Mouse (Mus musculus) cerebellum, adult 2 months (tissue): ENCODE measurements around the gene Rb1. TPM values are rescaled to one million over a fixed set of nuclear protein-coding genes. Genes with fewer than 3 reads are reported as not detected.

Experiments used
- DNase-seq, 2 experiments: peaks; one replicate each; pipeline ENCODE4 v3.0.0; 2021
- H3K27ac ChIP-seq: fragments of 200-500 bp; 2 replicates; pipeline ENCODE4 v1.5.1; 2012; ENCODE audit warnings: low read length, control low read depth, inconsistent platforms; ENCODE audit not compliant: insufficient read depth
- H3K27me3 ChIP-seq: fragments of 200-500 bp; 2 replicates; pipeline ENCODE4 v1.6.1; 2012; ENCODE audit warnings: inconsistent platforms, mild to moderate bottlenecking, low read length, moderate library complexity; ENCODE audit not compliant: control insufficient read depth, insufficient read depth
- H3K4me1 ChIP-seq: fragments of 200-500 bp; 2 replicates; pipeline ENCODE4 v1.6.1; 2011; ENCODE audit warnings: low read length; ENCODE audit not compliant: control insufficient read depth, insufficient read depth
- H3K4me3 ChIP-seq: fragments of 200-500 bp; replicated peaks from 2 replicates; pipeline ENCODE3; 2011; ENCODE audit warnings: mild to moderate bottlenecking, low read depth, low read length, control low read depth; ENCODE audit not compliant: insufficient read depth
- CTCF ChIP-seq: fragments of 200-500 bp; IDR thresholded peaks from 2 replicates; pipeline ENCODE4 v1.5.1; 2011; ENCODE audit warnings: low read depth, mild to moderate bottlenecking, control low read depth, low read length, moderate library complexity, borderline replicate concordance; ENCODE audit not compliant: insufficient read depth
- POLR2A ChIP-seq: fragments of 200-500 bp; IDR thresholded peaks from 2 replicates; pipeline ENCODE4 v1.6.1; 2011; ENCODE audit warnings: low read length, control low read depth, borderline replicate concordance; ENCODE audit not compliant: insufficient read depth
- WGBS: fragments of 180-500 bp; shearing (Covaris S2); methylation state at CpG from one replicate; pipeline ENCODE4 v1.1.7; 2018; 5-methylcytosine and 5-hydroxymethylcytosine counted together
- polyA plus RNA-seq: library from polyadenylated mRNA; depleted of rRNA; stranded (reverse); fragments of >200 nt; gene quantifications from 2 replicates; pipeline ENCODE4 v1.2.3, GENCODE M21; 2012

Rb1 gene
- polyA plus RNA-seq, 1 experiment: 21.2 TPM

DNA sequence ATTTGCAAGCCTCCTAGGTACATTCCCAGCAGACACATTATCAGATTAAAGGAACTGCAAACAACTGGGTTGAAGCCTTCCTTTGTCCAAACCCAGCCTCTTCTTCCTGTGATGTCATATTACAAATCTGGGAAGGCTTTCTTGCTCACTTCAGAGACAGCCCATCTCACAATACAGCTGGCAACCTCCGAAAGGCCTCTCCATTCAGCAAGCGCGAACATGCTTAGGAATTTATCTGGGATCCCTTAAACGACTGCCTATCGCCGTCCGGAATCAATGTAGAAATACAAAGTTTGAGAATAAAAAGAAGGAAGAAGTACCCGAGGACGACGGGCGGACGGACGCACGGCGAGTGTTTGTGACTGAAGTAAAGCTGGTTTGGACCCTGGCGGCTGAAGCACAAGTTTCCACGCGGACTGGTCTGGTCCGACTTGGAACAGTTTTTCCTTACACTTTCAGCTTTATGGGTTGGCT, 87.7 kb downstream of the Rb1 start, which contains the start of gene Lpar6:
TSS of gene Lpar6 (plus strand) at position 48 of the 474 bp plus-strand sequence.
- Histone ChIP-seq H3K27me3 (no peaks in the 10 kb centered on the region), H3K27ac (peak within 1 kb of the TSS; percentile 41; the same call in 1 of the 2 replicates), H3K4me1 (no peaks in the 10 kb centered on the region), H3K4me3 (peak within 1 kb of the TSS; percentile 62)
- WGBS: 24% methylated on average over 19 of the region's 19 CpGs
- TF ChIP-seq CTCF (no peak), POLR2A (no peak)
- peak in 1 of 2 experiments; percentile 17 for DNase-seq

DNA sequence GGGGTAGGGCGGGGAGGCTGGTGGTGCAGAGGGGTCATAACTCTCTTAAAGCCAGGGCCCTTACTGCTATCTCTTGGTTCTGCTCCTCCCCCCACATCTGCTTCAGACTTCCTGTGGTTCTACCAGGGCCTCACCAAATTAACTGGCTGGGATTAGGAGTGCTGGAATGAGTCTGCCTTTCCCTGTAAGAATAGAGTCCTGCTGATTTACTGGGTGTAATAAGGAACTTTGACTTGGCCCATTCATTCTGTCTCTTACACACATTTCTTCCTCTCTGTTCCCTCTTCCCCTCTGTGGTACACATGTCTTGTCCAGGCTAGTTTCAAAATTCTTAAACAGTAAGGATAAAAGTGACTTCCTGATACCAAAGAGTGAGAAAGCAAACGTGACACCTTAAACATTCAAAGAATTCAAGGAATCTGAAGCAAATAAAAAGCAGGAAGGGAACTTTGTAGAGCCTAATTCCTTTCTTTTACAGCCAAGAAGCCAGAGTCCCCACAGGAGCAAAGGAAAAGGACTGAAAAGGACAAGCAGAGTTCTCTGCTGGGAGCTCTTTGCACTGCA, 91.1 kb downstream of the Rb1 start:
- no peak for DNase-seq
- no peaks in the 10 kb centered on the region for H3K4me1 ChIP-seq
- no peaks in the 10 kb centered on the region for H3K27me3 ChIP-seq
- WGBS: 56% methylated on average over 2 of the region's 2 CpGs
- no peak overlapping the region for H3K4me3 ChIP-seq
- TF ChIP-seq CTCF (no peak), POLR2A (no peak)
- no peak overlapping the region for H3K27ac ChIP-seq

DNA sequence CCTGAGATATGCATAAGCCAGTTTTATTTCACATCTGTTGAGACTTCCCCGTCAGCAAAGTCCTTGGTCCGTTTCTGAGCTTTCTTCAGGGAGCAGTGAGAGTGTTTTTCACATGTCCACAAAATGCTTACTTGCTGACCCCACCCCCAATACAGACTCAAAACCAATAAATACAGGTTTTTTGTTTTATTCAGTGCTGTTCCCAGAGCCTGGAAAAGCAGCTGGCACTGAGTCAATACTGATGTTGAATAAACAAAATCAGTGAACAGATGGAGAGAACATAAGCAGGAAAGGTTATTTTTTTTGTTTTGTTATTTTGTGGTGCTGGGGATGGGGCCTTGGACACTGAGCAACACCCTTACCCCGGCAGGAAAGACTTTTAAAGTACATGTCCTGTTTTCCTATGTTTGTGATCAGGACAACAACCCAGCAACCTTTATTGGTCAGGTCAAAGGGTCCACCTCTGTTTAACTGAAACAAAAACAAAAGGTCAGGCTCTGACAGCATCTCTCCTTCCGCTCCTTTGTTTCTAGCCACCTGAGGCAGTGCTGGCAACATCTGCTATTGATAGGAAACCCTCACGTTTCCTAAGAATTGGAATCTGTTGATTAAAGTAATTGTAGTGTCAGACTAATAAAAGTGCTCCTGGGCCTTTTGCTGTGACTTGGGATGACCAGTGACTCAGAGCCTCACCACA, 94.2 kb downstream of the Rb1 start:
- Histone ChIP-seq H3K27ac (no peak overlapping the region), H3K27me3 (no peaks in the 10 kb centered on the region), H3K4me3 (no peak overlapping the region), H3K4me1 (peaks cover 1% of the 10 kb centered on the region)
- TF ChIP-seq CTCF (no peak), POLR2A (no peak)
- DNase-seq: no peak
- 60% methylated on average over 5 of the region's 5 CpGs for WGBS

DNA sequence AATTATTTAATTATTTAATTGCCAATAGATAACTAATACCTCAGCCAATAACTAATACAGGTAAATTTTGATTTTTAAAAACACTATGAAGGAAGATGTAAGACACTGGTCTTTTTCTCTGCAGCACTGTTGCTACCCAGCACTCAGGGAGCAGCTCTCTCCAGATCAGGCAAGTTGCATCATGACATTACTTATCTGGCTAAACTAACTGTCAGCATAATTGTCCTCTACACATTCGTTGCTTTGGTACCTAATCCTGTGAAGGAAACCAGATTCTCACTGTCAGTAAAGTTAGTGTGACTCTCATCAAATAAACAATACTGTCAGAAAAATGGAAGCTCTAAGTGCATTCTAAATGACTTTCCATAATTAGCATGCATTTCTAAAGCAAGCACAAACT, 98.8 kb downstream of the Rb1 start:
- H3K4me3 ChIP-seq: no peak overlapping the region
- 33% methylated on average over 1 of the region's 1 CpGs for WGBS
- H3K27ac ChIP-seq: no peak overlapping the region
- H3K4me1 ChIP-seq: peaks cover 4% of the 10 kb centered on the region
- H3K27me3 ChIP-seq: no peaks in the 10 kb centered on the region
- DNase-seq: no peak
- no peak for TF ChIP-seq CTCF
- no peak for TF ChIP-seq POLR2A

DNA sequence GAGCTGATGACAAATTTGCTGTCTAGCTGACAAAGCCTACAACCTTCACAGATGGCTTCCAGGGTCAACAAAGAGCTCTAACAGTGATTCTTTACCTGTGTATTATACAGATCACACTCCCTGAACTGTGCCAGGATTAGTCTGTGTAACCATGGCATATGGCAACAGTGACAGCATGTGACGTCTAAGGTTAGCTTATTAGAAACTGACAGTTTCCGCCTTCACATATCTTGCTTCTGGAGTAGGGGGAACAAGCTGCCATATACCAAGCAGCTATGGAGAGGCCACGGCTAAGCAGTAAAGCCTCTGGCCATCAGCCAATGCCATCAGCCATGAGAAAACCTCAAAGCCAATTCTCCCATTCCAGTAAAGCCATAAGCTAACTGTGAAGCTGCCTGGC, 99.3 kb downstream of the Rb1 start:
- no peak for TF ChIP-seq CTCF
- no peak for TF ChIP-seq POLR2A
- no peaks in the 10 kb centered on the region for H3K27me3 ChIP-seq
- peak overlapping the region; percentile 50; the same call in 1 of the 2 replicates for H3K27ac ChIP-seq
- no peak overlapping the region for H3K4me3 ChIP-seq
- H3K4me1 ChIP-seq: peaks cover 4% of the 10 kb centered on the region
- peak; percentile 30 to 57 for DNase-seq
- WGBS: 24% methylated on average over 3 of the region's 3 CpGs

DNA sequence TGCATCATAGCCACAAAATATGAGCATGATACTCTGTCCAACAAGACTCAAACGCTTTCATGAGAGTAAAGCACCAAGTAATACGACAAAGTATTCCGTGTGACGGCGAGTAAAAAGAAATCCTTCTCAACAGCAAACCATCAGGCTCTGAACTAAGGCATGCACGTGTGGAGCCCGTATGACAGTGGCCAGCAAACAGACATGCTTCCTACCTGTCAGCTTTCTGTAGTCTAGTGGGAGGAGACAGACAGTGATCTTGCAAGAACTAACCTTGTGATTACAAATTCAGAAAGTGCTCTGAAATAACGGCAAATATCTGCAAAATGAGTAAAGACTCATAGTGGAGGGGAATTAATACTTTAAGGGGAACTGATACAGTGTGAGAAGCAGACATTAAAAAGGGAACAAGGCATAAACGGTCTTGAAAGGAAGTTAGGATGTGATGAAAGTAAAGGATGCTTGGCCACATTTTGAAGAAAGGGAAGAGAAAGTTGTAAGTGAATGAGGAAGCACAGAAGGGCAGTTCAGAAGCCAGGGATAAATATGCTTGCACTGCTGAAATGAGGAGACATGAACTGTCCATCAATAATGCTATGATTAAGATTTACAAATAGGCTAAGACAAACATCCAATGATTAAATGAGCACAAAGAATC, 103.2 kb downstream of the Rb1 start:
- Histone ChIP-seq H3K4me1 (peaks cover 5% of the 10 kb centered on the region), H3K27me3 (no peaks in the 10 kb centered on the region), H3K4me3 (no peak overlapping the region), H3K27ac (no peak overlapping the region)
- 92% methylated on average over 9 of the region's 9 CpGs for WGBS
- DNase-seq: no peak
- TF ChIP-seq POLR2A: no peak
- TF ChIP-seq CTCF: no peak

DNA sequence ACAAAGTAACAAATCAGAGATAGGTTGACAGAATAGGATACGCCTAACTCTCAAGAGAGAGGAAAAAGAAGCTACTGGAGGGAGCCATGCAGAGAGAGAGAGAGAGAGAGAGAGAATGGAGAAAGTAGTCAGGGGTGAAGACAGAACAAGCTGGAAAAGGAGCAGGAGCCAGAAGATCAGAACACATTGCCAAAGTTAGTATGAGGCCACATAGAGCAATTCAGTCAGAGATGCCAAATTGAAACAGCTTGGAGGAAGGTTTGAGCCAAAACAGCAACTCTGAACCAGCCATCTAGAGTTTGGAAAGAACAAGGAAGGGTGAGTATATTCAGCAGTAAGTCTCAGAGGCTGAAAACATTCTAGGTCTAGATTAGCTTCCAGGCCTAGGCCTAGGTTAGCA, 108.6 kb downstream of the Rb1 start:
- 50% methylated on average over 1 of the region's 1 CpGs for WGBS
- Histone ChIP-seq H3K27me3 (no peaks in the 10 kb centered on the region), H3K4me3 (no peak overlapping the region), H3K27ac (peak overlapping the region; percentile 38), H3K4me1 (peaks cover 3% of the 10 kb centered on the region)
- TF ChIP-seq POLR2A (no peak), CTCF (no peak)
- peak in 1 of 2 experiments; percentile 69 for DNase-seq

DNA sequence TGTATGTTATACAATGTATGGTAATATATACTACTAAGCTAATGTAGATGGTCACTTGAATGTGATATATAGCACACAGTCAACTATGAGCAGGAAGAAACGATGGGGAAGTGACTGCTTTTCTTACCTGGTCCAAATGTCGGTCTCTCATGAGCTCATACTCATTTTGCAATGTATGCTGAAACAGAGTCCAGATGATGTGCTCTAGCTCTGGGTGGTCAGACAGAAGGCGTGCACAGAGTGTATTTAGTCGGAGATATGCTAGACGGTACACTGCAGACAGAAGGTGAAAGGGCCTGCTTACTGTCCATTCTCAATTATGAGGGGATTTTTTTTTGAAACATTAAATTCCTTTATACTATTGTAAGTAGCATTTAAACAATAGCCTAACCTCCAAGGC, 114.1 kb downstream of the Rb1 start:
- Histone ChIP-seq H3K4me3 (no peak overlapping the region), H3K27ac (no peak overlapping the region), H3K4me1 (no peaks in the 10 kb centered on the region), H3K27me3 (no peaks in the 10 kb centered on the region)
- DNase-seq: no peak
- WGBS: 94% methylated on average over 5 of the region's 5 CpGs
- TF ChIP-seq CTCF: no peak
- no peak for TF ChIP-seq POLR2A
